Mouse (Mus musculus): ENCODE results near the gene Pex19.

DNA sequence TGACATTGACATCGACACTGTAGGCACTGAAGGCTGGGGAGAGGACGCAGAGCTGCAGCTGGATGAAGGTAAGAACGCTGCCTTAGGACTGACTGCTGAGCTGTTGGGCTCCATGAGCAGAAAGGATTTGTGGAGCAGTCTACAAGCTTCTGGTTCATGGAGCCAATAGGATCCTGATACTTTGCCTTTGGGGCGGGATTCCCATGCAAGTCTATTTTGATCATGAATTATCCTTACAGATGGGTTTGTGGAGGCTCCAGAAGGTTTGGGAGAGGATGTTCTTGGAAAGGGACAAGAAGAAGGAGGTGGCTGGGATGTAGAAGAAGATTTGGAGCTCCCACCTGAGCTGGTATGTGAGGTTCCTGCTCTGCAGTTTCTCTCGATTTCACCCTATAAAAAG, 9.6 kb upstream of the Pex19 start:
- no peak for TF ChIP-seq CTCF (IDR thresholded peaks at IDR 0.05 in 2 of 3, conservative IDR thresholded peaks at IDR 0.05 in 1 of 3; ENCODE audit: control insufficient read depth in 1 of 3, insufficient read depth in 1 of 3, low read depth in 2 of 3, low read length in 3 of 3, poor library complexity in 1 of 3, severe bottlenecking in 1 of 3)
- no peak for TF ChIP-seq ZKSCAN1 (IDR thresholded peaks at IDR 0.05; ENCODE audit: low read depth, low read length)
- no peak for TF ChIP-seq MYB (IDR thresholded peaks at IDR 0.05; ENCODE audit: low read depth, low read length)
- no peak for TF ChIP-seq ELF1 (IDR thresholded peaks at IDR 0.05; ENCODE audit: low read depth, low read length)
- no peak for TF ChIP-seq BHLHE40 (IDR thresholded peaks at IDR 0.05; ENCODE audit: borderline replicate concordance, low read depth, low read length)
- TF ChIP-seq ZNF384 (IDR thresholded peaks at IDR 0.05; ENCODE audit: low read depth, low read length), result no peak
- no peak for TF ChIP-seq GATA1 (IDR thresholded peaks at IDR 0.05; ENCODE audit: low read depth, low read length)

Data from MEL (cell line).